Mouse (Mus musculus): ENCODE results near the gene Plcb4. TPM values are rescaled to one million over a fixed set of nuclear protein-coding genes. Genes with fewer than 3 reads are reported as not detected.
"Not testable (repeated sequence)": the region's sequence is repeated elsewhere in the genome, so short reads cannot be mapped to it uniquely, and the experiment has no call there.

Plcb4 gene
- polyA plus RNA-seq, 1 experiment, result 2.2 TPM

- WGBS, result 71% methylated on average over 8 of the region's 8 CpGs
Observed at GRCm38 (mm10) chr2:135711049-135711924, 52.5 kb downstream of the Plcb4 start.

DNA sequence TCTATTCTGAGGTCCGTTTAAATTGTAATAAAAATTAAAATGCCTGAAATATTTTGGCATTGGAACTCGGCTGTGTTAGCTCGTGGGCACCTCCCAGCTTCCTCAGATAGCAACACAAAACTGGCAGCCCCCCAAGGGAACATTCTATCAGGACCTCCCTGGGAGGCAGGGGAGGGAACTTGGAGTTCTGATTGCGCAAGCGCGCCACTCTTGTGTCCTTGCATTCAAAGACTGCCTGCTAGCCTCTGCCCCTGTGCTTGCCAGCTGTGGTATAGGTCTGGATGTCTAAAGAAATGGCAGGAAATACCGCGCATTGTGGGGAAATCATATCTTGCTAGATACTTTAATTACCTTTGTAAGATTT lies 53.1 kb downstream of the Plcb4 start:
- DNase-seq (ENCODE audit: low read depth, low spot score), result no peak
- 44% methylated on average over 8 of the region's 8 CpGs for WGBS

More at GRCm38 (mm10) chr2:135711049-135711924, 52.5 kb downstream of the Plcb4 start:
- no peak for DNase-seq (ENCODE audit: low read depth, low spot score)

DNA sequence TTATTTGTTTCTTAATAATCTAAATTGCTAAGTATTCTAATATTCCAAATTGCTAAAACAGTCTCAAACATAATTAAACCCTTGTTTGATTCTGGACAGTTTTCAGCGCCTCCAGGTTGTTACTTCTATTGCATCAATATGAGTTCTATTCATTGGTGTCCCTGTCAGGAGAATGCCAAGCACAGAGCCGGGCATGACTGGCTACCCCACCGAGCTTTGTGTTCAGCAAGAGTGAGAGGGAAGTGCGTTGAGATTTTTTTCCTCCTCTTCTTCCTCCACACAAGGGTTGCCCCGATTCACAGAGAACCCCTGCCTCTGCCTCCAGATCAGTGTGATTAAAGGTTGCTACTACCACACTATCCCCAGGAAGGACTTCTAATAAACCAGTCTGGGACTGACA lies 53.5 kb downstream of the Plcb4 start:
- 60% methylated on average over 5 of the region's 5 CpGs for WGBS
- no peak for DNase-seq (ENCODE audit: low read depth, low spot score)

- WGBS, result 86% methylated on average over 6 of the region's 6 CpGs
- no peak for DNase-seq (ENCODE audit: low read depth, low spot score)
Observed at GRCm38 (mm10) chr2:135712921-135713320, 54.1 kb downstream of the Plcb4 start.

DNA sequence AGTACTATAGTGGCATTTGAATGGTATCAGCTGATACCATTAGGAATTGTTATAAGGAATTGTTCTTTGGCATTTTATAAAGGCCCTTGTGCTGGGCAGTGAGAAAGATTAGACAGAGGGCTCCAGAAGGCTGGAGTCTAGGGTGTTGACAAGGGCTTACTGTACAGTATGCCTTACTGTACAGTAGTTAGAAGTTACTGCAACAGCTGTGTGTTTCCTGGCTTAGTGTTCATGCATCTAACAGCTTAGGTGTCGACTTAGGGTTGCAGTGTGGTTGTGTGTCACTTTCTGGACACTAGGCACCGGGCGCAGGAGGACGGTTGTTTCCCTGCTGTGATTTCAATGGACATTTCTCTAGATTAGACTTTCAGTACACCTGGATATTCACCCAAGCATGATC lies 57.4 kb downstream of the Plcb4 start:
- WGBS, result 92% methylated on average over 4 of the region's 4 CpGs
- no peak for DNase-seq (ENCODE audit: low read depth, low spot score)

DNA sequence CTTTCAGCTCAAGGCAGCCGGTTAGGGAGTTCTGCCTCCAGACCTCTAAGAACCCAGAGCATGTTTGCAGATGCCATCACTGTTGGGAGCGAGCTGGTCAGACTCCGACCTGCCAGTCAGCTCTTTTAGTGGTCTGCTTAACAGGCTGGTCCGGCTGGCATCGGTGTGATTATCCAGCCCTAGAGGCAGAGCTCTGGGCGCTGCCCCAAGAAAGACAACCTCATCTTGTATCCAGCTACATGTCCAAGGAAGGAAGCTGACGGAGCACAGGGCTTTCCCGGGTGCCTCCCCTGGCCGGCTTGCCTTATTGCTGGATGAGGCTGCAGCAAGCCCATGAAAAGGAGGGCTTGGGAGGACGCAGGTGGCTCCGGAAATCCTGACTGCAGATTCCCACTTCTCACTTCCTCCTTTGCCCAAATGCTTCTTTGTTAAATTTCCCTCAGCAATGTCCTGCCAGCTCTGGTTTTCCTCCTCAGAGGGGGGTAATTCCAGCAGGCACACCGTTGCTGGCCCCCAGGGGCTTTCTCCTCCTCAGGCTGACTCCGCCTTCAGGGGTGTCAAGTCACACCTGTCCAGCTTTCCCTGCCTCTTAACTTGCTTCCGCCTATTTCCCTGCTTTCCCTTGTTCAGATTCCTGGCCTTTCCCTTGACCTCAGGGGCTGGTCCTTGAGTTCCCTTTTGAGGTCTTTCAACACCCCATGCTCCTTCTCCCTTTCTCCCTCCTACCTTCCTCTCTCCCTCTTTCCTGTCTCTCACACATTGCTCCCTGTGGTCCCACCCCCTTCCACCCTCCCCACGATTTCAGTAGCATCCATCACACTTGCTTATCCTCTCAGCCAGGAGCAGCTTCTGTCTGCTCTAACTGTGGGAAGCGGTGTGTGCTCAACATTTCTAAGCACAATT lies 58.7 kb downstream of the Plcb4 start:
- DNase-seq (ENCODE audit: low read depth, low spot score), result no peak
- WGBS, result 20% methylated on average over 16 of the region's 16 CpGs

DNA sequence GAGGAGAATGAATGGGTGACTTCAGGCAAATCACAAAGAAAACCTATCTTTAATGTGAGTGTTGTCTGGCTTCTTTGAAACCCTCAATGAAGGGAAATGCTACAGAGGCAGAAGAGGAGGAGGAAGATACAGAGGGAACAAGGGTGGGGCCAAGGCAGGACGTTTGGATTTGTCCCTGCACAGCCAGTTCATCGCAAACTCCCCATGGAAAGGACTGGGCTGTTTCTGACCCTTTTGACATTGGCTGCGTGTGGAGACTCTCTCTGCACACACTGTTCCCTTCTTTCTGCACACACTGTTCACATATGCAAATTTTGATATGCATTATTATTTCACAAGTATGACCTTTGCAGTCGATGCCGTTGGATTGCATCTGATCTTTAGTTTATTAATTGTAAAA lies 63.3 kb downstream of the Plcb4 start:
- DNase-seq (ENCODE audit: low read depth, low spot score), result no peak
- WGBS, result 65% methylated on average over 5 of the region's 5 CpGs

GRCm38 (mm10) chr2:135723387-135723786 lies 64.6 kb downstream of the Plcb4 start:
- WGBS, result 97% methylated on average over 6 of the region's 6 CpGs
- DNase-seq (ENCODE audit: low read depth, low spot score), result no peak

DNA sequence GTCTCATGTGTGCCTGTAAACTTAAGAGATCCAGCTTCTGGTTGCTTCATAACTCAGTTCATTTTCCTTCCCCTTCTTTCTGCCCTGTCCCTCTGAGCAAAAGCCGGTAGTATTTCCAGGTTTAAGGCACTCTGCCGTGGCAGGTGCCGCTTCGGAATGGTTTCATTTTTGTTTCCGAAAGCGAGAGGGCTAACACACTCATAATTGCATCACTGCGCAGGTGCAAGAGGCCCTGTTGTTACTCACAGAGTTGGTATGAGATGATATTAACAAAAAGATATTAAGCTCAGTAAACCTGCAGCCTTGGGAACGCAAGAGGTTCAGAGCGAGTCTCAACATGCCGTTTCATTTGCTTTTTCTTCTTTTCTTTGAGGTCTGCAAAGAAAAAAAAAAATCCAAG lies 65.7 kb downstream of the Plcb4 start:
- no peak for DNase-seq (ENCODE audit: low read depth, low spot score)
- 80% methylated on average over 10 of the region's 10 CpGs for WGBS

GRCm38 (mm10) chr2:135725362-135725761 lies 66.6 kb downstream of the Plcb4 start:
- WGBS, result 63% methylated on average over 4 of the region's 4 CpGs
- DNase-seq (ENCODE audit: low read depth, low spot score), result no peak

DNA sequence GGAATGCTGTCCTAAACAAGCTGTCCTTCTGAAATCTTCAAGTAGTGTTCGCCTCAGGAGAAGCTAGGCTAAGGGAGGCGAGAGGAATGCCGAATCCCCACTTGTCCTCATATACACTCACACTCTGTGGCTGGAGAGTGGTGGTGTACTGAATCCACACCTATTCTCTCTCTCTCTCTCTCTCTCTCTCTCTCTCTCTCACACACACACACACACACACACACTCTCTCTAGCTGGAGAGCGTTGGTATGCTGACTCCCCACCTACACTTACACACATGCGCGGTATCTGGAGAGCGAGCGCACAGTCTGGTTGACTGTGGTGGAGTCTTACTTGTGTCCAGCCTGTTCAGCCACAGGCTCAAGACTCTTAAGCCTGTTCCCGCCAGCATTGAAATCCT lies 68.3 kb downstream of the Plcb4 start:
- whole genome bisulfite sequencing, result 68% methylated on average over 9 of the region's 9 CpGs
- DNase-seq (ENCODE audit: low read depth, low spot score), result no peak

DNA sequence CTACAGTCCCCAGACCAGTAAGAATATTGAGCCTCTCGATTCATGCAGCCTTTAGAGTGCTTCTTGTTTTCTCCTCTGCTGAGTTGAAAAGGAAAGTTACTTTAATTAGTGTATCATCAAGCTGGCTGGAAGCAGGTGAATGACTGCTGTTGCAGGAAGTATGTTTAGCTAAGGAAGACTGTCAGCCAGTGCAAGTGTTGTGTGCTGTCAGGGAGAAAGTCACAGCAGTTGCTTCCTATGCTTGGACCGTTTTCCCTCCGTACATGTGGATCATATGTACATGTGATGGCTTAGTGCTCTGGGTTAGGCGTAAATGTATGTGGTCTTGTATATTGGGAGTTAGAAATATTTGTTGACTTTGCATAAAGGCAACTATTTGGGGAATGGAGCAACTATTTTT lies 69.1 kb downstream of the Plcb4 start:
- no peak for DNase-seq (ENCODE audit: low read depth, low spot score)
- 83% methylated on average over 4 of the region's 4 CpGs for WGBS

DNA sequence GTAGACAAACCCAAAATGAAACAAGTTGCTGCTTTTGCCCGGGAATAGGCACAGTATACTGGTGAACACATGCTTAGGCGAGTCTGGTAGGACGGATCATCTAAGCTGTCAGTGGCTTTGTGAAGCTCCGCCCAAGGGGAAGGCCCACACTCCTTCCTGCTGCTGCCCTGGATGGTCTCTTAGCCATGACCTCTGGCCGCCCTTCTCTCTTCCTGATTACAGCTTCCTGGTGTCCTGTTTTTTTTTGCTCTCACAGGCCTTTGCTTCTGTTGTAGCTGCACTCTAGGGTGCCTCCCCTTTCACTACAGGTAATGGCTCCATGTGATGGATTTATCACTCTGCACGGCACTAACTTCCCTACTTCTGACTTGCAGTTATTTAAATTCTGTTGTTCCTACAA lies 72.8 kb downstream of the Plcb4 start:
- peak; percentile 27 for DNase-seq (ENCODE audit: low read depth, low spot score)
- 39% methylated on average over 6 of the region's 6 CpGs for WGBS

DNA sequence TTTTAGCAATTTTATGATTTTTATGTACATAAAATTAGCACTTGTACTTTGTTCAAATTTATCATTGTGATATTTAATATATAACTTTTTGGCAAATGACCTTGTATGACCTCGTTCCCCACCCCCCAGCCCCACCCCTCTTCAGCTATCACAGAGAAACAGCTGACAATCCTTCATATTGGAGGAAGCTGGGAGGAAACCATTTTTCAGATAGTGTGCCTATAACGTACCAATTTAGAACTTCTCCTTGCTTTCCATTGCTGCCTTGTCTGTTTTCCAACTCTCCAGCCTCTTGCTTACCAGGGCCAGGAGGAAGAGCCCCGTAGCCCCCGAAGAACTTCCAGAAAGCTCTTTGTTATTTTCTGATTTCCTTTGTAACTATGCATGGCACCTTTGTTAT lies 73.8 kb downstream of the Plcb4 start:
- 67% methylated on average over 4 of the region's 4 CpGs for WGBS
- no peak for DNase-seq (ENCODE audit: low read depth, low spot score)

DNA sequence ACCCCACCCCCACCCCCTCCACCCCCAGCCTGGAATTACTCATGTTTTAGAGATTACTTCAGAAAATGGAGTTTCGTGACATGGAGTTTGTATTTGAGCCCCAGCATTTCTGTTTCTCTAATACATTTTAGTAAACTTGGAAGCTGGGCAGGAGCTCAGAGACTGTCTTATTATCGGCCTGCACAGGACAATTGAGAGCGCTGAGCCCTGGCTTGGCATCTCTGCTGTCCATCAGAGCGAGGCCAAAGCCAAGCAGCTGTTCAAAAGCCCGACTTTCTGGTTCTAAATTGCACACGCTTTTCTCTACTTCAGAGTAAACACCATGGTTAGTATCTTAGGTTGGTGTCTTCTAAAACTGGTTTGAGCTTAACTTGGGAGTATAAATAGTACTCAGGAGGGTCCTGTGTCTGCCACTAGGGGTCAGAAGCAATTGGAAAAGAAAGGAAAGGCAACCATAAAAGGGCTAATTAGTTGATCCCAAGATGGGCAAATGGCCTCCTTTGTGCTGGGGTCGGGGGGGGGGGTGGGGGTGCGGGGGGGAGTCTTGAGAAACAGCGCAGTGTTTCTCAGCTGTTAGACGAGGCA lies 75.2 kb downstream of the Plcb4 start:
- 55% methylated on average over 10 of the region's 10 CpGs for WGBS

GRCm38 (mm10) chr2:135737506-135737905 lies 78.7 kb downstream of the Plcb4 start:
- DNase-seq (ENCODE audit: low read depth, low spot score), result no peak
- 68% methylated on average over 9 of the region's 9 CpGs for WGBS

More for the DNA sequence above, 75.2 kb downstream of the Plcb4 start:
- no peak for DNase-seq (ENCODE audit: low read depth, low spot score)

GRCm38 (mm10) chr2:135738022-135738780 lies 79.4 kb downstream of the Plcb4 start:
- not testable (repeated sequence) for DNase-seq (ENCODE audit: low read depth, low spot score)
- 85% methylated on average over 7 of the region's 7 CpGs for WGBS

DNA sequence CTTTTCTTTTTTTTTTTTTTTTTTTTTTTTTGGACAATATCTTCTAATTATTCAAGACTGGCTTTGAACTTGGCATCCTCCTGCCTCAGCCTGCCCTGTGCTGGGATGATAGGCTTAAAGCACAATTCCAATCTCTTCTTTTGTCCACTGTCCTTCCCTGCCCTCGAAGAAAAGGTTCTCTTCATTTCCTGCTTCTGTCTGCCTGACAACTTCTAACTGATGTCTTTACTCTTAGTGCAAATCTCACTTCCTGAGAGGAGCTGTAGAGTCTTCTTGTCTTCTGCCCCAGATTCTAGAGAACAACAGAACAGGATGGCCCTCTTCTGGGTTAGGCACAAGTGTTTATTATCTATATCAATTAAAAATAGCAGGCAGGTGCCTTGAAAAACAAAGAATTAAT lies 80.1 kb downstream of the Plcb4 start:
- no peak for DNase-seq (ENCODE audit: low read depth, low spot score)
- 52% methylated on average over 1 of the region's 1 CpGs for WGBS

DNA sequence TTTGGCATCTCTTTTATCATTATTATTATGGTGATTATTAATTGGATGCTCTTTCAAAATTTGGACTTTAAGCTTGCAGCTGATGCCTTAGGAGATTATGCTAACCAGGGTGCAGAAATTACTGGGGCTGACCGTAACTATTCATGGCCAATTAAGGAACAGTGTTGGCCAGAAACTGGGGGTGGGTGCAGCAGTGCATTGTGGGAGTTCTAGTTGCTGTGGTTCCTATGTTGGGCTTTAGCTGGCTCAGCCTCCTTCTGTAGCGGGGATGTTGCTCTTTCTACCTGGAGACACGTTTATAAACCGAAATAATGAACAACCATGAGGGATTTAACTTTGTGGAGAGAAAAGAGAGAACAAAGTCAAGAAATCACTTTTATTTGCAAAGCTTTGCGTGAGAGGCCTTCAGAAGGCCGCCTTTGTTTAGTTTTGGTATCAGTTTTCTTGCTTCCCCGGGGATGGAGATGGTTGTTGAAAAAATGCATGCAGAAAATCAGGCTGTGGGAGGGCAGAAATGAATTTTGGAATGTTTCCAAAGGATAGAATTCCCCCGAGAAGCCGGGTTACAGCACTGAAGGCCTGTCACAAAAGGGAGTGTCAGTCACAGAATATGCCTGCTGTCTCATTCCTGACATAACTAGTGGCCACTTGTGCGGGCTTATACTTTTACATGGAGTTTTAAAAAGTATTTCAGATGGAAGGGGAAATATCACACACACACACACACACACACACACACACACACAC lies 84.3 kb downstream of the Plcb4 start:
- 63% methylated on average over 10 of the region's 10 CpGs for WGBS
- DNase-seq (ENCODE audit: low read depth, low spot score), result no peak
